Mouse (Mus musculus) mesoderm, embryonic 11.5 days (tissue): Measurements from ENCODE around the gene Nhlrc3.

Experiments
- DNase-seq: peaks from one replicate; pipeline ENCODE4 v3.0.0-alpha.2; 2012; ENCODE audit warnings: low read depth, low spot score

Nhlrc3 gene

DNA sequence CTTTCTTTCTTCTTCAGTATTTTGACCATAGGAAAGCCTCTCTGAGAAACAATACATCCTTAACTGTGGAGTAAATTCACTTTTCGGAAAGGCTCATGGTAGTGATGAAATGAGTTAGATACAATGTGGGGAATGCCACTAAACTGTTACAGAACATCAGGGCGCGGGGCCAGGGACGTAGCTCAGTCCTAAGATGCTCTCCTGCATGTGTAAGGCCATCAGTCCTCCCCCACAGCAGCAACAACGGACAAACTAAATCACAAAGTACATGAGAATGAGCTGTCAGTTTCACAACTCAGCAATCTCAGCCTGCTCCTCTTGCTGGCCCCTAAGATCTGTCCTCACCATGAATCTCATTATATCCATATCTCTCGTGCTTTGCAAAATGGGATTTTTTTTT is 8.6 kb downstream of the Nhlrc3 start:
- DNase-seq: no peak

DNA sequence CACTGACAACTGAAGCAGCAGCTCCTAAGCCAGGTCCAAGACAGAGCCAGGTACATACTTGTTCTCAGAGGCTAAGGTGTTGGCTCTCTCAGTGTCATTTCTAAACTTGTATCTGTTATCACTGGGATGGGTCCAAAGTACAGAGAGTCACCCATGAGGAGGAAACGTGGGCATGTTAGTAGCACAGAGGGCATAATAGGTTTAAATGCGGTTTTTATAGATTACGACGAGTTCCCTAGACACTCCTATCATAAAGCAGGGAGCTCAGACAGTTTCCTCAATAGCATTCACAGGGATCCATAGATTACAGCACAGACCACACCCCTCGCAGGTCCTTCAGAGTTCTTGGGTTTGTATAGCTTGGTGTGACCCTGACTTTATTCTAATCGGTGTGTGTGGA is 9.1 kb downstream of the Nhlrc3 start:
- no peak for DNase-seq

DNA sequence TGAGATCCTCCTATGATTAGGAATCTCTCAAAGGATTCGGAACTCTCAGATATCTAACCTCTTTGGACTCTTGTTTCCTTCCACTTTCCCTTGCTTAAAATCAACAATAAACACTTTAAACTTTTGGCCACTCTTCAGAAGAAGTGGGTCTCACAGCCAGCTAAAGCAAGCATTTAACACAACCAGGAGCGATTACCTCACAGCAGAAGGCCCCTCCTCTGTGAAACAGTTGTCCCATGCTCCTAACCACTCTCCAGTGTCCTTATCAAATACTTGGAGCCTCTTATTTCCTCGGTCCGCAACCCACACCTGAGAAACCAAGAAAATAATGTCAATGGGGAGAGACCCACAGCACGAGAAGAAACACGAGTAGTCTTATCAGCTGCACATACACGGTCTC is 9.8 kb downstream of the Nhlrc3 start:
- no peak for DNase-seq

DNA sequence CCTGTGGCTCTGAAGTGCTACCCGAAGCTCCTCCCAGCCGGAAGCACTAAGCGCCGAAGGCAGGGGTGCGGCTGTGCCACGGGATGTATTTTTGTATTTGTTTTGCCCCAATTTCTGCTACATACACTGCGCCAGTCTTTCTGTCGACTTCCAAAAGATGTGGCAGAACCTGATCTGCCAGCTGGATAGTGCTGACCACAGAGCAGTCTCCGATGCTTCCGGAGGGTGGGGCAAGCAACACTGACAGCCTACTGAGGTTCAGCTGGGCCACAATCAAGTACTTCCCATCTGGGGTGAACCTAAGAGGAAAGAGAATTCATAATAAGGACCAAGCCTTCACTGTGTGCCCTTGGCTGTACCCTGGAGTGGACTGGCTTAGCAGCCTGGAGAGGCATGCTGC is 10.8 kb downstream of the Nhlrc3 start:
- DNase-seq: no peak

DNA sequence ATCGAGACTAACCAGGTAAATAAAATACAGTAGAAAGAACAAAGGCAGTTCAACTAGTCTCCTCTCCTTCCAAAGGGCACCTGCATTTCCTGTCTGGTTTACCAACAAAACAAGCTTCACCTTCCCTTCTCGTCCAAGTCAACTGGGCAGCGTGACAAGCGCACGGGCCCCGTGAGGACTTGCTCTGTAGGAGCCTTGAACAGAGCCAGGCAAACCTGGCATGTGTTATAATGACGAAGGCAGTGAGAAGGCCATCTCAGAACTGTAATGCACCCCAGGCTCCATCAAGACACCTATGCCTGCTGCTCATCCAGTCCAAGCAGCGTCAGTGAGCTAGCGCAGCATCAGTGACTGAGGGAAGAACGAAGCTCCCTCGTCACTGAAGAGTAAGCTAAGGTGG is 12.5 kb downstream of the Nhlrc3 start:
- DNase-seq: no peak

DNA sequence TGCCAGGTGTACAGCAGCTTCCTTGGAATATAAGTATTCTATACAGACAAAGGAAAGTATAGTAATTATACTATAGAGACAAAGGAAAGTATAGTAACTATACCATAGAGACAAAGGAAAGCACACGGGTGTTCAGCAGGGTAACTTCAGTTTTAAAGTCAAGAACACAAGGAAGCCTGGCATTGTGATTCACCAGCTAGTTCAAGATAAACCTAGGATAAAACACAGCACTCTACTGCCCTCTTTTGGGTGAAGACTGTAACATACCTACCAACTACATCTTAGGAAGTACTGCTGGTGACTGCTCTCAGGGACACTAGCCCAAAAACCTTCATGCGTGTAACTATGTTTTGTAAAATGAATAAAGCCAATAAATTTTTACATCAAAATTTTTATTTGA is 14.9 kb downstream of the Nhlrc3 start:
- peak; percentile 88 for DNase-seq

DNA sequence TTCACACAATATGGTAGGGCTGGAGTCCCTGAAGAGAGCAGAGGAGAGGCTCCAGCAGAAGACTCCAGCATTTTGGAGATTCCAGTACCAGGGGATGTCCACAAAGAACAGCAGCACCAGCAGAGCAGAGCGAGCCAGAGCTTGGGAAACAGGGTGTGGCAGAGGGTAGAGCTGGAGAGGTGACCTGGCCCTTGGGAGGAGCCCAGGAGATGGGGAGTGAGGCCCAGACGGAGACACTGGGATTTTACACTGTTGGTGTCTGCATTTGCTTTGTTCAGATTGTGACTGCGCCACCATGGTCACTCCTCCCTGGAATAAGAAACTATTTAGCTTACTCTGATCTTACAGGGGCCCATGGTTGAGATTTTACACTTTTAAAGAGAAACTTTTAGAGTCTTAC is 16.3 kb downstream of the Nhlrc3 start:
- DNase-seq: no peak

DNA sequence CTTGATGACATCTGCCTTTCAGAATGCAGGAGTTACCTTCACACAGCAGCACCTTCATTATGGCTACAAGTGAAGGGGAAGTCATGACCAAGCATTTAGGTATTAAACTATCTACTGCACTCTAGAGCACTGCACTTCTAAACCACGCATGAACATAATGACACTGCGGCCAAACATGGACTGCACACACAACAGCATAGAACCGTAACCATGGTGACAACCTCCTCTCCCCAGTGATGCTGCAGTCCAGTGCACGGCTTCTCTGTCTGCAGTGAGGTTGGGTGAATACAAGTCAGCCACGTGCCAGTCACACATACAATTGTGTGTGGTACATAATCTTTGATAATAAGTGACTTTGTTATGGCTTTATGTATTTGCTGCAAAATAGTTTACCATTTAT is 17.6 kb downstream of the Nhlrc3 start:
- peak; percentile 9 for DNase-seq

DNA sequence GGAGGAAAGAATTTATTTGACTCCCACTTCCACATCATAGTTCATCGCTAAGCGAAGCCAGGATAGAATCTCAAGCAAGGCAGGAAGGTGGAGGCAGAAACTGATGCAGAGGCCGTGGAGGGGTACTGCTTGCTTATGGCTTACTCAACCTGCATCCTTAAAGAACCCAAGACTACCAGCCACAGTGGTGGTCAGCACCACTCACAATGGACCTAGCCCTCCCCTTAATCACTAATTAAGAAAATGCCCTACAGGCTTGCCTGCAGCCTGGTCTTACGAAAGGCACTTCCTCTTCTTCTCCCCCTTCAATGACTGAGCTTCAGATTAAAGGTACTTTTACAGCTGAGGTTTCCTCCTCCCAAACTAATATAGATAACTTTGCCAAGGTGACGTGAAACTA is 26.6 kb downstream of the Nhlrc3 start:
- no peak for DNase-seq

DNA sequence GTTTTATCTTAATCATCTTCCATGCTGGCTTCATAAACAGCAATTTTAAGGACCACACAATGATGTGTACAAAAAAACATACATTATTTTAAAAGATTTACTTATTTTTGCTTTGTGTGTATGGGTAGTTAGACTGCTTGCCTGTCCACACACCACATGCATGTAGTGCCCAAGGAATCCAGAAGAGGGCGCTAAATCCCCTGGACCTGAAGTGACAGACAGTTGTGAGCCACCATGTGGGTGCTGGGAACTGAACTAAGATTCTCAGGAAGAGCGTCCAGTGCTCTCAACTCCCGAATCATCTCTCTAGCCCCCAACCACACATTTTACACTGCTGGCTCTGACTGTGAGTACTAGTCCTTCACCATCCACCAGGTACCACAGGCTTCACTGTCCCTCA is 28.5 kb downstream of the Nhlrc3 start:
- DNase-seq: no peak

DNA sequence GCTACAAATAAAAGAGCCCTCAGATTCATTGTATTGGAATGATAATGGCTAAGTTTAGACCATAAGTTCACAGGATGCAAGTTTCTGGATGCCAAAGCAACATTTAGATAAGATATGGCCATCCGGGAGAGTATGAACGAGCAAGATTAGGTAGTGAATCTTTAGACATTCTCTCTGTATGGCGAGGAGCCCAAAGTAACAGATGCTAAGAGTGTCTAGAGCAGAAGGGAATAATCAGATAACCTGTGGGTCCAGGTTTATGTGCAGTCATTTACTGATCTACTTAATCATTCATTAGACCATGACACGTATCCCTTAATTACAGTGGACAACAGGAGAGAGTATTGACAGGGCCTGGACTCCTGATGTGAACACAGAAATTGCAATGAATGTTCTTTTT is 39.6 kb downstream of the Nhlrc3 start:
- no peak for DNase-seq

DNA sequence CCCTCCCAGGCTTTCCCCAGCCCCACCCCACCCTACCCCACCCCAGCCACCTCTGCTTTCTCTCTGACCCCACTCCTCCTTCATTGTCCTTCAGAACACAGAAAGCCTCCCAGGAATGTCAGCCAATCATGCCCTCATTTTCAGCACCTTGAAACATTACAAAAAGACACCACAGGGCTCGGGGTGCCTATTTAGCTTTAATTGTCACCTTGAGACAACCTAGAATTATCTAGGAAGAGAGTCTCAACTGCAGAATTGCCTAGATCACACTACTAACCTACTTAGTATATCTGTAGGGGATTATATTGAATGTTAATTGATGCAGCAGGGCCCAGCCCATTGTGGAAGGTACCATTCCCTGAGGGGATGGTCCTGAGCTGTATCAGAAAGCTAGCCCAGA is 40.4 kb downstream of the Nhlrc3 start:
- no peak for DNase-seq

DNA sequence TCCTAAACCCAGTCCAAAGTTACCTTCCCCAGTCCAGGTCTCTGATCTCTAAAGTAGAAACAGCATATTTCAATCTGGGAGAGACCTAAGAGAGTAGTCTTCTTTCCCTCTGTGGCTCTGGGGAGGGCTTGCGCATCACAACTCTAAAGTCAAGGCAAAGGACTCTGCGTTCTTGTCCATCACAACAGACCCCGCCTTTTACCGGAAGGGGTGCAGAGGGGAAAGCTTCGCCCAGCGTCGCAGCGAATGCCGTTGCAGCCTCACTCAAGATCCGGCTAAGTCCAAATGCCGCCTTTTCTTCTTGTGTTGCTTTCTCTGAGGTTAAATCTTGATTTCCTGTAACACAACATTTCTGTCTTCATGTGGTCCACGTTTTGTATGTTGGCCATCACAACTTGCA is 41.5 kb downstream of the Nhlrc3 start:
- DNase-seq: no peak

DNA sequence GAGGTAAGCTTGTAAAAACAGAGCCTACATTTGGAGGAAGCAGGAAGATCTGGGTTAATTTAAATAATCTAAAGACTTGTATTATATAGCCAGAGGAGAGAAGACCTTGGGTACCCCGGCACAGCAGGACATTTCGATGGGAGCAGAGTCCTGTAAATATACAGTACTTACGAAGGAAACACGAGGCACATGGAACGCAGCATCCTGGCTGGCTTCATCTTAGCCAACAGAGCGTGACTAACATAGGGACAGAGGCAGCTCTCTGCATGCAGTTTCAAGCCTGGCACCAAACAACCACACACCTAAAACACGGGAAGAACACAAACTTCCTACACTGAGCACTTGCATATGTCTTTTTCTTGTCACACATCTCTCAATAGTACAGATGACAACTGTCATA is 45.4 kb downstream of the Nhlrc3 start:
- DNase-seq: no peak

DNA sequence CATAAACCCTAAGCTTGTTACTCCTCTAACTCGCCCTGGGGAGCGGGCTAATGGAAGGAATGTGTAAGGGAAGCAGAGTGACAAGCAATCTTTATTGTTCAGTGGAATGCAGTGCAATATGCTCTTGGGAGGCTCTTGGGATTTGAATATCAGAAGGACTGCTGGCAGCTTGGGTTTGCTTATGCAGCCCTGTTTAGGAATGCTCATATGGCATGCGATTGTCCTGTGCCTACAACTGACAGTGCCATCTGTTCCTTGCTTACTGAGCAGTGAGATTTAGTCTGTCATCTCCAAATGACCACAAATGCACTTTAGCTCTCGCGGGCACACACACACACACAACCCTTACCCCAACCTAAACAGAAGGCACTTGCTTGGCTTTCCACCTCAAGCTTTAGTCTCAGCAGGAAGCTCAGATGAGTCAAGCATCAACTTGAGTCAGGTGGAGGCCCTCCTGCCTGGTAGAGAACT is 47.1 kb downstream of the Nhlrc3 start:
- DNase-seq: peak; percentile 61

DNA sequence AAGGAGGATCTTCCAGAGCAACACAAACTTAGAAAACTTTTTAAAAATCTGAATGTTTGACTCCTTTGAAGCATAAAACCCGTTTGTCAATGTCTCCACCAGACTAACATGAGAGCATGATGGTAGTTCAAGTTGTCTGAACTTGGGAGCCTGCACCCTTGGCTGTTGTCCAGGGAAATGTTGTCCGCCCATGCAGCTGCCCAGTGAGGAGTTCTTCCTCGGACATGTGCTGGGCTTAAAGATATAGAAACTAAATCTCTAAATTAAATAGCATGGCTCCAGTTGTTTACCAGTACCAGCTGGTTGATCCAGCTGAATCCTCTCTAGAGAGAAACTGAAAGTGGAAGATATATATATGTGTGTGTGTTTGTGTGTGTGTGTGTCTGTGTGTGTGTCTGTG is 49.2 kb downstream of the Nhlrc3 start:
- DNase-seq: no peak

DNA sequence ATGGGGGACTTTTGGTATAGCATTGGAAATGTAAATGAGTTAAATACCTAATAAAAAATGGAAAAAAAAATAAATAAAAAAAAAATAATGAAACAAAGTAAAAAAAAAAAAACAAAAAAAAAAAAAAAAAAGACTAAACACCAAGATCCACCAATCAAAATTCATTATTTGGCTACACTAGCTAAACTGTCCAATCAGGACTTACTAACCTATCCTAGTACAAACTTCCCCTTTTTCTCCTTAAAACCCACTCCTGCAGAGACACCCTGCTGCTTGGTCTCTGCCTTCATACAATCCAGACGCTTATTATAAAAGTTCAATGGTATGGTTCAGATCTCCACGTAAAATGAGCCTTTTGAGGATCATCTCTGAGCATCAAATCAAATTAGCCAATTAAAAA is 49.7 kb downstream of the Nhlrc3 start:
- DNase-seq: no peak

DNA sequence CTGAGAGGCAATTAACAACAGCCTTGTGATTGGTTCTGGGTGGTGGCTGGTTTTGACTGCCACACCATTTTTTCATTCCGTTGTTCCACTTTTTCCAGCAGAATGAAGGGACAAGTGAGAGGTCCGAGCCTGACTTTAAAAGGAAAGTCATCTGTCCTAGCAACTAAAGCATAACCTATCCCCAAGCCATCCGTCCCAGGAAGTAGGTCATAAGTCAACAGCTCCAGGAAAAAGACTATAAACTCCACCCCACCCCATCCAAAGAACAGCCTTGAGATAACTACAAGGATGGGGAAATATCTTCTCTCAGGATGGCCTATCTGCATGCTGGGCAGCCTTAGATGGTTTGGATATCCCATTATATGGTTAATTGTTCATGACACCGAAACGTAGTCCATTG is 50.9 kb downstream of the Nhlrc3 start:
- DNase-seq: no peak

DNA sequence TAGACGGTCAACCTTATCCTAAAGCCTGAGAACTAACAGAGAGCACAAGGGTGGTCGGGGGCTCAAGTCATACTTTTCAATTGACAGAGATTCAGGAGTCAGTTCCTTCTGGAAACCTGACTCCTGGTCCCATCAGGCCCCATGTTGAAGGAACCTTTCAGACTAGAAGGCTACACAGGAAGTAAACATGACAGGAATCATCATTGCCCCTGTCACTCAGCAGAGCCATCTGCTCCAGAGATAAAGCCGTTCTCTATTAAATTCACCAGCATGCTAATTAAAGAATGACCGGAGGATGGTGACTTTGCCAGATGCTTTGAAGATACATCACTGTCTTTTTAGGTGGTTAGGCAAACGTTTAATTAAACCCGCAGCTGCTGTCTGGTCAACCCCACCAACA is 53.1 kb downstream of the Nhlrc3 start:
- no peak for DNase-seq

DNA sequence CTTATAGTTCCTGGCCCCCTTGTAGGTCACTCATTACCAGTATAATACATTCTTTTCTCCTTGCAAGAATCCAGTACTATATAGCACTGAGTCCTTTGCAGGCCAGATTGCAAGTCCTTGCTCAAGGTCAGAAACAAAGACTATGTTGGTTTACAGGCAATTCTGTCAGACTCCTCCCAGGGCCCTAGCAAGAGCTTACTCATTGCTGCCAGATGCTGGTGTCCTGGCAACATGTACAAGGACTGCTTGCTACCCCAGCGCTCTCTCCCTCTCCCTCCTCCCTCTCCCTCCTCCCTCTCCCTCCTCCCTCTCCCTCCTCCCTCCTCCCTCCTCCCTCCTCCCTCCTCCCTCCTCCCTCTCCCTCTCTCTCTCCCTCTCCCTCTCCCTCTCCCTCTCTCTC is 56.0 kb downstream of the Nhlrc3 start:
- DNase-seq: no peak
